Mouse (Mus musculus) cerebellum, adult 2 months (tissue): ENCODE data around the gene Pcsk1.

Experiments used
- CTCF ChIP-seq: fragments of 200-500 bp; IDR thresholded peaks from 2 replicates; pipeline ENCODE4 v1.5.1; 2011; ENCODE audit warnings: low read depth, mild to moderate bottlenecking, control low read depth, low read length, moderate library complexity, borderline replicate concordance; ENCODE audit not compliant: insufficient read depth
- POLR2A ChIP-seq: fragments of 200-500 bp; IDR thresholded peaks from 2 replicates; pipeline ENCODE4 v1.6.1; 2011; ENCODE audit warnings: low read length, control low read depth, borderline replicate concordance; ENCODE audit not compliant: insufficient read depth

DNA sequence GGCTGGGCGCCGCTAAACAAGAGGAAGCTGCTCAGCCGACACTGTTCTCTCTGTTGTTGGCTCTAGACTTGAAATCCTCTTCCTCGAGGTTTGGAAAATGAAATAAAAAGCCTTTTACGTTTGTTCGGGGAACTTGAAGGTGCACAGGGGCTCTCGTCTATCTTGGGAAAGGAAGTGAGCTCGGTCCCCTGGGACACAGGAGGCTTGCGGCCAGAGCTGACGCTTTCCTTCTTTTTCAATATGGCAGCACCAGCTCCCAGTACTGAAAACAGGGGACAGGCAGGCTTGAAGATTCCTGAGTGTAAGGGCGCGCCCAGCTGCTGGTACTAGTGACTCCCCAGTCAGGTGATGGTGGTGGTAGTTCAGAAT, 769 bp downstream of the Pcsk1 start:
- TF ChIP-seq POLR2A (no peak), CTCF (no peak)
